Mouse (Mus musculus) gastrocnemius, postnatal 10 days (tissue): ENCODE measurements around the gene Tmem255a. TPM values are rescaled to one million over a fixed set of nuclear protein-coding genes. Genes with fewer than 3 reads are reported as not detected.

Experiments used
- DNase-seq: peaks from one replicate; pipeline ENCODE4 v3.0.0; 2021; ENCODE audit warnings: mixed read lengths
- microRNA-seq, 2 experiments: library from miRNA; unstranded; fragments of <30 nt; microRNA quantifications; one replicate each; pipeline ENCODE4 v1.2.0; 2021
- total RNA-seq, 2 experiments: library from RNA; stranded (reverse); gene quantifications; 2 replicates each; pipeline ENCODE4 v1.2.3; 2021

Gene Tmem255a
- total RNA-seq, 2 experiments from 2014 or later, result 8.7 to 11.5 TPM

GRCm38 (mm10) chrX:38166592-38166991 lies 85.6 kb downstream of the Tmem255a start:
- no peak for DNase-seq

- no peak for DNase-seq
These were observed 86.2 kb downstream of the Tmem255a start for GRCm38 (mm10) chrX:38166064-38166463.

GRCm38 (mm10) chrX:38165315-38165714 lies 86.9 kb downstream of the Tmem255a start:
- DNase-seq, result no peak

DNA sequence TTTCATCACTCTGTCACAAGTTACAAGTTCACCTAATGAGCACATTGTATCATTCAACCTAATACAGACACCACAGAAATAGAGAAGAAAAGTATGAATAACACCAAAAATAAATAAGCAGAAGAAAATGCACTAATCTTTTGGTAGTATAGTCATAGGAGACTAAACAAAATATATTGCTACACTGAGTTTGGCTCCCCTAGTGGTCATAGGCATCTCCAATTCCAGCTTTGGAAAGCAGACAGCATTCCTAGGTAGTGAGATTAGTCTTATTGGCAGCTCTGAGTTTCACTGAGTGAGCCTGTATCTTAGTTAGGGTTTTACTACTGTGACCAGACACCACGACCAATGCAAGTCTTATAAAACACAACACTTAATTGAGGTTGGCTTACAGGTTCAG lies 93.1 kb downstream of the Tmem255a start:
- DNase-seq, result no peak

Small RNA genes within 50 kb of the gene (microRNA-seq; reads per million reads assigned to microRNA genes)
- 0 to 0.25 reads per million in 2 experiments for gene Mir3110

Other genes with a start within 250 kb of the Tmem255a start
- not detected for gene Btg1-ps1, start 233.6 kb downstream of the Tmem255a start, total RNA-seq
- not detected for gene Btg1-ps2, start 209.3 kb downstream of the Tmem255a start, total RNA-seq
- not detected for gene Rhox10, start 186.0 kb downstream of the Tmem255a start, total RNA-seq
- not detected for gene Rhox11, start 167.3 kb downstream of the Tmem255a start, total RNA-seq
- gene Rhox12, start 141.5 kb downstream of the Tmem255a start, total RNA-seq, result not detected
- gene Rhox13, start 131.2 kb downstream of the Tmem255a start, total RNA-seq, result not detected
- gene Zbtb33, start 62.6 kb downstream of the Tmem255a start, total RNA-seq, result 1 to 10 TPM; 8.2 to 9.8 TPM
- 100 to 1,000 TPM; 297 to 475 TPM for gene Atp1b4, start 63.7 kb upstream of the Tmem255a start, total RNA-seq
- gene Lamp2, start 204.0 kb upstream of the Tmem255a start, total RNA-seq, result 10 to 100 TPM; 92.1 to 97.4 TPM